Mouse (Mus musculus) layer of hippocampus, adult 18-20 months (tissue): ENCODE results near the gene Lsm7. TPM values are rescaled to one million over a fixed set of nuclear protein-coding genes. Genes with fewer than 3 reads are reported as not detected.
"Not testable (repeated sequence)": the region's sequence is repeated elsewhere in the genome, so short reads cannot be mapped to it uniquely, and the experiment has no call there.

Experiments
- DNase-seq, 2 experiments: peaks; one replicate each; pipeline ENCODE4 v3.0.0; 2022; ENCODE audit warnings: low spot score in 2 of 2
- microRNA-seq, 2 experiments: library from miRNA; unstranded; fragments of <30 nt; microRNA quantifications; one replicate each; pipeline ENCODE4 v1.2.0; 2021
- total RNA-seq, 2 experiments: library from RNA; stranded (reverse); gene quantifications; 2 replicates each; pipeline ENCODE4 v1.2.3; 2021

Gene Lsm7
- total RNA-seq, 2 experiments from 2014 or later = 41.4 to 50.4 TPM

DNA sequence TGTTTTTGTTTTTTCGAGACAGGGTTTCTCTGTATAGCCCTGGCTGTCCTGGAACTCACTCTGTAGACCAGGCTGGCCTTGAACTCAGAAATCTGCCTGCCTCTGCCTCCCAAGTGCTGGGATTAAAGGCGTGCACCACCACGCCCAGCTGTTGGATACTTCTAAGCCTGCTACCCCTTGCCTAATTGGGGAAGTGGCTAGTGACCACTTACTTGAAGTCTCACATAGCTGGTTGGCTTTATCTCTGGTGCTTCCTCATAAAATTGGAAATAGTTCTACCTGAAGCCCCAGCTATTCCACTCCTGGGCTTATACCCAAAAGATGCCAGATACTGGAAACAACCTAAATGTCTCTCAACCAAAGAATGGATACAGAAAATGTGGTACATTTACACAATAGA lies 38.7 kb downstream of the Lsm7 start:
- DNase-seq = not testable (repeated sequence)

- no peak for DNase-seq
Observed at GRCm38 (mm10) chr10:80814800-80815199, 40.2 kb downstream of the Lsm7 start.

DNA sequence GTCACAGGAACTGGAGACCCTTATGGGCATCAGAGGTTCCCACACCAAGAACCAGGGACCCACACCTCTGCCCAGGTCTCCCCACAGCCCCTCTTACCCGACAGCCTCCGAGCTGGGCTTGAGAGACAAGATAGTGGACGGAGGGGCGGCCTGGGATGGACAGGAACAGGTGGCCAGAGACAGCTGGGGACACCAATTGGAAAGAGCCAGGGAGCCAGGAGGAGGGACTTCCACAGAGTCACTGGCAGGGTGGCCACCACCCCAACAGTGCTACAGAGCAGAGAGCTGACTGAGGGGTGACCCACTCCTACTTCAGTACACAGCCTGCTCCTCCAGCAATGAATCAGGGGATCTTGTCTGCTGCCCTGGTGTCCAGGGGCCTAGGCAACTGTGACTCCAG lies 41.6 kb downstream of the Lsm7 start, which contains the start of gene Jsrp1:
TSS of gene Jsrp1 (minus strand) at position 133 of the 400 bp plus-strand sequence.
- no peak for DNase-seq

- DNase-seq = no peak
Observed at GRCm38 (mm10) chr10:80812391-80813041, 42.5 kb downstream of the Lsm7 start.

GRCm38 (mm10) chr10:80810084-80810483 lies 44.9 kb downstream of the Lsm7 start:
- DNase-seq = no peak

DNA sequence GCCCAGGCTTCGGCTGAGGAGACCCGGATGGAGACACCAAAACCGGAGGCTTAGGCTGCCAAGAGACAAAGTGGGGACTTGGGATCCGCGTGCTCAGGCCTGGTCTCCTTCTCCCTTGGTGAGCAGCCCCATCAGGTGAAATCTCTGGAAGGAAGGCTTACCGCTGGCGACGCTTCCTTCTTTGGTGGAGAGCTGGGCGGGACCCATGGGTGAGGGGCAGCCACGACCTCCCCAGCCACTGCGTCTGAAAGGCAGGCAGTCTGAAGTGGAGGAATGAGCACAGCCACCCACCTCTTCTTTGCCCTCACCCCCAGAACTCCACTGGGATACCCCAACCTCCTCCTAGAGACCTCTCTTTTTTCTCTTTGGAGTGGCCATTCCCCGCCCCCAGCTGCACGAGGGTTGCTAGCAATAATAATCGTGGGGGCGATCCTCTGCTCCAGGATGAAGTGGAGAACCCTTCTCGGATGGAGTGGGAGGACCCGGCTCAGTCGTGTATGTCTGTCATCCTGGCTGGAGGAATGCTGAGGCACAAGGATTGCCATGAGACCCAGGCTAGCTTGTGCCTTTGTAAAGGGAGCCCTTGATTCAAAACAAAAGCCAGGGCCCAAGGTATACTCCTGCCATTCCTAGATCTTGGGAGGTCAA lies 45.9 kb downstream of the Lsm7 start:
- no peak for DNase-seq

- DNase-seq = no peak
Observed at GRCm38 (mm10) chr10:80808099-80808984, 46.7 kb downstream of the Lsm7 start.

GRCm38 (mm10) chr10:80807057-80807627 lies 47.9 kb downstream of the Lsm7 start:
- peak; percentile 90 to 92 for DNase-seq

- DNase-seq = no peak
Observed at GRCm38 (mm10) chr10:80806341-80807056, 48.5 kb downstream of the Lsm7 start.

GRCm38 (mm10) chr10:80805925-80806324 lies 49.1 kb downstream of the Lsm7 start:
- DNase-seq = peak; percentile 60 to 84

DNA sequence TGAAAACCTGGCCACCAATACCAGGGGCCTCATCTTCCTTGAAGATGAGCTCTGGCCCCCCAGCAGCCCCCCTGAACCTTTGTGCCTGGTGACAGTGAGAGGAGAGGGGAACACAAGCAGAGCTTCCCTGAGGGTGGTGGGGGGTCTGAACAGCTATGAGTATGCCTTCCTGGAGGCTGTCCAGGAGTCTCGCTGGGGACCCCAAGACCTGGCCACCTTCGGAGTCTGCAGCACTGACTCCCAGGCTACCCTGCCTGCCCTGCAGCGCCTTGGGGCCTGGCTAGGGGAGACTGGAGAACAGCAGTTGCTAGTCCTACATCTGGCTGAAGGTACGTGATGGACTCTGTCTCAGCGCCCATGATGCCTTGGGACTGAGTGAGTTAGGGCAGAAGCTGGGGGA lies 49.7 kb downstream of the Lsm7 start:
- no peak for DNase-seq

GRCm38 (mm10) chr10:80804916-80805315 lies 50.1 kb downstream of the Lsm7 start, which contains the start of gene Amh:
TSS of gene Amh (plus strand) at chr10:80805243.
- DNase-seq = no peak

- no peak for DNase-seq
Observed at GRCm38 (mm10) chr10:80804340-80804739, 50.7 kb downstream of the Lsm7 start.

DNA sequence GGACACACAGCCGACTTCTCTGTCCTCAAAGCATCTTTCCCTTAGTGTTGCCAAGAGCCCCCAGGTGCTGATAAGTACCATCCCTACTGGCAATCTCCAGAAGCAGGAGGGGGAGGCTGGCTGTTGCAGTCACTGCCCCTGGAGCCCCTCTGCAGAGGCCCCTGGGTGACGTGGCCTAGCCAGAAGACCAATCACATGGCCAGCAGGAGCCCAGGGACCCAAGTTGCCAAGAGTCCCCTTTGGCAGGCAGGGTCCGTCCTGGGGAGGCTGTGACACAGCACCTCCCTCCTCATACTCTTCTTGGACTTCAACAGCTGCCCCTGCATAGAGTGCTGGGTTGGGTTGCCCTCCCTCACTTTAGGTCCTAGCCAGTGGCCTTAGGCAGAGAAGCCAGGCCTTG lies 52.0 kb downstream of the Lsm7 start:
- no peak for DNase-seq

Small RNA genes lying within 50 kb of the gene (microRNA-seq; reads per million reads assigned to microRNA genes)
- gene Mir1982 = 3.2 to 4.7 reads per million in 2 experiments

Other genes starting within 250 kb of the Lsm7 start
- 1 to 10 TPM; 2.6 to 3.1 TPM for gene Gm49322, start 249.2 kb downstream of the Lsm7 start, total RNA-seq
- gene Csnk1g2, start 232.4 kb downstream of the Lsm7 start, total RNA-seq = 100 to 1,000 TPM; 230 to 247 TPM
- 100 to 1,000 TPM; 110 to 114 TPM for gene Btbd2, start 198.1 kb downstream of the Lsm7 start, total RNA-seq
- 10 to 100 TPM; 44.7 to 46.1 TPM for gene Mknk2, start 177.1 kb downstream of the Lsm7 start, total RNA-seq
- 10 to 100 TPM; 13.2 to 13.5 TPM for gene Mob3a, start 153.2 kb downstream of the Lsm7 start, total RNA-seq
- 10 to 100 TPM; 52.5 to 54.7 TPM for gene Izumo4, start 153.0 kb downstream of the Lsm7 start, total RNA-seq
- gene Ap3d1, start 112.9 kb downstream of the Lsm7 start, total RNA-seq = 100 to 1,000 TPM; 138 TPM
- gene Dot1l, start 100.0 kb downstream of the Lsm7 start, total RNA-seq = 10 to 100 TPM; 40.6 to 49.6 TPM
- 10 to 100 TPM; 52.3 to 57.3 TPM for gene Sf3a2, start 57.0 kb downstream of the Lsm7 start, total RNA-seq
- gene Plekhj1, start 56.6 kb downstream of the Lsm7 start, total RNA-seq = 10 to 100 TPM; 63.3 to 71.2 TPM
- gene Amh, start 50.0 kb downstream of the Lsm7 start, total RNA-seq = 1 to 10 TPM; 3.3 to 3.6 TPM
- gene Jsrp1, start 41.7 kb downstream of the Lsm7 start, total RNA-seq = 1 to 10 TPM; 2.2 to 3.0 TPM
- 100 to 1,000 TPM; 518 to 519 TPM for gene Oaz1, start 28.6 kb downstream of the Lsm7 start, total RNA-seq
- gene Lingo3, start 11.2 kb downstream of the Lsm7 start, total RNA-seq = 10 to 100 TPM; 42.7 to 51.6 TPM
- 10 to 100 TPM; 46.4 to 55.6 TPM for gene Sppl2b, start 66 bp upstream of the Lsm7 start, total RNA-seq
- gene Tmprss9, start 16.6 kb upstream of the Lsm7 start, total RNA-seq = under 1 TPM; 0.40 to 0.56 TPM
- gene Timm13, start 45.8 kb upstream of the Lsm7 start, total RNA-seq = 100 to 1,000 TPM; 136 to 144 TPM
- gene Lmnb2, start 63.0 kb upstream of the Lsm7 start, total RNA-seq = 10 to 100 TPM; 19.5 to 22.3 TPM
- gene Gadd45b, start 74.9 kb upstream of the Lsm7 start, total RNA-seq = 10 to 100 TPM; 24.9 to 28.1 TPM
- gene Gng7, start 159.7 kb upstream of the Lsm7 start, total RNA-seq = 100 to 1,000 TPM; 166 to 173 TPM
- 10 to 100 TPM; 96.6 to 98.2 TPM for gene Diras1, start 170.5 kb upstream of the Lsm7 start, total RNA-seq
- 10 to 100 TPM; 62.1 to 64.4 TPM for gene Slc39a3, start 182.2 kb upstream of the Lsm7 start, total RNA-seq
- gene Sgta, start 205.0 kb upstream of the Lsm7 start, total RNA-seq = 100 to 1,000 TPM; 180 to 183 TPM
- 10 to 100 TPM; 50.5 to 50.6 TPM for gene Thop1, start 214.8 kb upstream of the Lsm7 start, total RNA-seq
- gene Creb3l3, start 243.7 kb upstream of the Lsm7 start, total RNA-seq = under 1 TPM; 0.57 to 0.63 TPM